Mouse (Mus musculus) MEL (cell line): ENCODE results near the gene Gpr171.

Experiments
- CHD2 ChIP-seq: IDR thresholded peaks from 2 replicates; pipeline ENCODE4 v1.6.1; 2011; ENCODE audit warnings: low read length, improper control_type of control experiment
- CTCF ChIP-seq, 3 experiments: IDR thresholded peaks in 2 of 3; conservative IDR thresholded peaks in 1 of 3; 2 replicates each; pipeline ENCODE4 v1.5.1; 2011 to 2012; ENCODE audit warnings: low read length in 3 of 3, low read depth in 2 of 3, mild to moderate bottlenecking in 2 of 3, improper control_type of control experiment in 1 of 3, inconsistent platforms in 1 of 3, mixed read lengths in 1 of 3, moderate library complexity in 1 of 3; ENCODE audit not compliant: control insufficient read depth in 1 of 3, insufficient read depth in 1 of 3, poor library complexity in 1 of 3, severe bottlenecking in 1 of 3
- ELF1 ChIP-seq: IDR thresholded peaks from 2 replicates; pipeline ENCODE4 v1.6.1; 2014; ENCODE audit warnings: low read depth, mild to moderate bottlenecking, inconsistent platforms, low read length, improper control_type of control experiment, moderate library complexity
- EP300 ChIP-seq, 2 experiments: IDR thresholded peaks; 2 replicates each; pipeline ENCODE4 v1.6.1; 2011; ENCODE audit warnings: improper control_type of control experiment in 2 of 2, low read length in 2 of 2, low read depth in 1 of 2, mild to moderate bottlenecking in 1 of 2
- ETS1 ChIP-seq: IDR thresholded peaks from 2 replicates; pipeline ENCODE4 v1.6.1; 2012; ENCODE audit warnings: low read depth, mild to moderate bottlenecking, inconsistent platforms, low read length, improper control_type of control experiment, moderate library complexity
- HCFC1 ChIP-seq: IDR thresholded peaks from 2 replicates; pipeline ENCODE4 v1.6.1; 2012; ENCODE audit warnings: low read depth, mild to moderate bottlenecking, inconsistent platforms, low read length, improper control_type of control experiment, moderate library complexity
- MAX ChIP-seq: IDR thresholded peaks from 2 replicates; pipeline ENCODE4 v1.6.1; 2011; ENCODE audit warnings: low read length, improper control_type of control experiment
- MAZ ChIP-seq: IDR thresholded peaks from 2 replicates; pipeline ENCODE4 v1.6.1; 2012; ENCODE audit warnings: low read depth, mild to moderate bottlenecking, inconsistent platforms, low read length, improper control_type of control experiment
- MYB ChIP-seq: IDR thresholded peaks from 2 replicates; pipeline ENCODE4 v1.6.1; 2011; ENCODE audit warnings: mild to moderate bottlenecking, low read depth, low read length, improper control_type of control experiment
- NELFE ChIP-seq: IDR thresholded peaks from 2 replicates; pipeline ENCODE4 v1.6.1; 2011; ENCODE audit warnings: low read depth, low read length, improper control_type of control experiment
- POLR2A ChIP-seq, 2 experiments: IDR thresholded peaks; 2 replicates each; pipeline ENCODE4 v1.6.1; 2011 to 2012; ENCODE audit warnings: low read length in 2 of 2, mild to moderate bottlenecking in 2 of 2, control low read depth in 1 of 2, improper control_type of control experiment in 1 of 2, low read depth in 1 of 2, moderate library complexity in 1 of 2; ENCODE audit not compliant: control insufficient read depth in 1 of 2, insufficient read depth in 1 of 2, poor library complexity in 1 of 2
- USF2 ChIP-seq, 2 experiments: IDR thresholded peaks; 2 replicates each; pipeline ENCODE4 v1.6.1; 2011 to 2012; ENCODE audit warnings: improper control_type of control experiment in 2 of 2, low read length in 2 of 2, borderline replicate concordance in 1 of 2, inconsistent platforms in 1 of 2, low read depth in 1 of 2, mild to moderate bottlenecking in 1 of 2; ENCODE audit not compliant: insufficient read depth in 1 of 2
- ZC3H11A ChIP-seq: IDR thresholded peaks from 2 replicates; pipeline ENCODE4 v1.6.1; 2012; ENCODE audit warnings: low read depth, mild to moderate bottlenecking, inconsistent platforms, low read length, improper control_type of control experiment

DNA sequence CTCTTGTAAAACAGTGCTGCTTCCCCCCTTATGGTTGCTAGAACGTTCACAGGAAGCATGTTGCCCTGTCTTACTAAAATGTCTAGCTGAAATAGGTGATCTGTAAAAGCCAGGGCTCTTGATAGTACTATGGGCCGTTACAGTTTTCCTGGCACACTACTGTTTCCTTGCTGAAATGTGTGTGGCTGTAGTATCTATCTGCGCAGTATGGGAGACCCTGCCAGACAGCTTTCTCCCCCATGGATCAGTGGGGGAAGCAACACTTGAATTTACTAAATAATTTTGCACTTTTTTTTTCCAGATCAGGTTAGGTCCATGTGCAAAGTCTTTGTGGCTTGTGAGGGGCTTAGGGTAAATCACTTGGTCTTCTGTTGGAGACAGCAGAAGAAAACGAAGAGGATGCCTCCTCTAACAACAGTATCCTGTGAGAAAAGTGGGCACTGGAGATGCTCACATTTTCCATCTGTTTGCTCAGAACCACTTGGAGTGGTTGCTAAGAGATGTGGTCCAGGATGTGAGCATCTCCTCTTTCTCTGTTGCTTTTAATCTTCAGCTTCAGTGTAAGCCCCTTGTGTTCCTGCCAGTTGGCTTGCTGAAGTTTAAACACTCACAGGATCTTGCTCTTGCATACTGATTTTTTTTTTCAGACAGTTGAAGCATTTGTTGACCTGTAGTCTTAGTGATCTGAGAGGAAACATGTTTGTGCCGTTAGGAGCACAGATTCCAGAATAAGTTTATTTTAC, 34.5 kb upstream of the Gpr171 start:
- TF ChIP-seq EP300 (IDR thresholded peaks at IDR 0.05; ENCODE audit: low read depth in 1 of 2, low read length in 2 of 2): no peak
- TF ChIP-seq CTCF (IDR thresholded peaks at IDR 0.05 in 2 of 3, conservative IDR thresholded peaks at IDR 0.05 in 1 of 3; ENCODE audit: control insufficient read depth in 1 of 3, insufficient read depth in 1 of 3, low read depth in 2 of 3, low read length in 3 of 3, poor library complexity in 1 of 3, severe bottlenecking in 1 of 3): no peak
- no peak for TF ChIP-seq POLR2A (IDR thresholded peaks at IDR 0.05; ENCODE audit: control insufficient read depth in 1 of 2, insufficient read depth in 1 of 2, low read depth in 1 of 2, low read length in 2 of 2, poor library complexity in 1 of 2)
- TF ChIP-seq MAX: no peak
- TF ChIP-seq CHD2: no peak
- no peak for TF ChIP-seq ETS1
- no peak for TF ChIP-seq USF2 (IDR thresholded peaks at IDR 0.05; ENCODE audit: borderline replicate concordance in 1 of 2, insufficient read depth in 1 of 2, low read depth in 1 of 2, low read length in 2 of 2)
- TF ChIP-seq ELF1: no peak
- no peak for TF ChIP-seq ZC3H11A
- TF ChIP-seq HCFC1: no peak
- TF ChIP-seq MYB: no peak
- no peak for TF ChIP-seq NELFE
- no peak for TF ChIP-seq MAZ
